Mouse (Mus musculus) stomach, postnatal 0 days (tissue): ENCODE measurements around the gene Clasp2. TPM values are rescaled to one million over a fixed set of nuclear protein-coding genes. Genes with fewer than 3 reads are reported as not detected.
A peak's percentile ranks its signal among the peaks of the same experiment; 100 is the strongest.
"Not testable (repeated sequence)": the region's sequence is repeated elsewhere in the genome, so short reads cannot be mapped to it uniquely, and the experiment has no call there.

Source experiments
- ATAC-seq: fragments of 200-750 bp; cut with Nextera tagmentation; 2 replicates; pipeline ENCODE4 v1.8.0; 2017; ENCODE audit not compliant: low FRiP score, low TSS enrichment
- DNase-seq: peaks from one replicate; pipeline ENCODE4 v3.0.0-alpha.2; 2016; ENCODE audit warnings: low spot score
- H3K27ac ChIP-seq: fragments of 300-500 bp; sonication (generic); replicated peaks from 2 replicates; pipeline ENCODE4 v1.5.1; 2014; ENCODE audit warnings: mild to moderate bottlenecking, control low read depth
- H3K27me3 ChIP-seq: fragments of 300-500 bp; sonication (generic); 2 replicates; pipeline ENCODE4 v1.6.1; 2014; ENCODE audit warnings: low read length; ENCODE audit not compliant: control insufficient read depth, insufficient read depth
- H3K36me3 ChIP-seq: fragments of 300-500 bp; sonication (generic); 2 replicates; pipeline ENCODE4 v1.6.1; 2014; ENCODE audit warnings: low read length, mixed read lengths; ENCODE audit not compliant: control insufficient read depth, insufficient read depth
- H3K4me1 ChIP-seq: fragments of 300-500 bp; sonication (generic); replicated peaks from 2 replicates; pipeline ENCODE4 v1.6.1; 2014; ENCODE audit warnings: antibody characterized with exemption; ENCODE audit not compliant: control insufficient read depth, insufficient read depth
- H3K4me2 ChIP-seq: fragments of 300-500 bp; sonication (generic); replicated peaks from 2 replicates; pipeline ENCODE4 v1.6.1; 2014; ENCODE audit warnings: low read depth, mild to moderate bottlenecking, control low read depth, moderate library complexity
- H3K4me3 ChIP-seq: fragments of 300-500 bp; sonication (generic); 2 replicates; pipeline ENCODE4 v1.5.1; 2014; ENCODE audit warnings: low read depth, low read length, control low read depth
- H3K9ac ChIP-seq: fragments of 300-500 bp; sonication (generic); 2 replicates; pipeline ENCODE4 v1.6.1; 2014; ENCODE audit warnings: mild to moderate bottlenecking, low read length, control low read depth, mixed read lengths
- H3K9me3 ChIP-seq: fragments of 300-500 bp; sonication (generic); 2 replicates; pipeline ENCODE4 v1.6.1; 2016; ENCODE audit warnings: low read length; ENCODE audit not compliant: control insufficient read depth
- CTCF ChIP-seq: IDR thresholded peaks from 2 replicates; pipeline ENCODE4 v1.5.1; 2016; ENCODE audit warnings: antibody characterized with exemption, low read depth, mild to moderate bottlenecking, moderate library complexity
- EP300 ChIP-seq: optimal IDR thresholded peaks from 2 replicates; pipeline ENCODE3; 2016; ENCODE audit warnings: antibody characterized with exemption
- WGBS: fragments of 180-500 bp; shearing (Covaris S2); extraction: QIAGEN DNeasy Blood & Tissue Kit; methylation state at CpG from one replicate; pipeline ENCODE4 v1.1.7; 2014; 5-methylcytosine and 5-hydroxymethylcytosine counted together
- polyA plus RNA-seq: library from polyadenylated mRNA; unstranded; fragments of >200 nt; fragmentation: Nextera tagmentation; extraction: Ambion mirVana; gene quantifications from 2 replicates; pipeline ENCODE4 v1.2.1, GENCODE M21; 2015

Gene Clasp2
- polyA plus RNA-seq, 1 experiment from 2014 or later: 8.6 TPM

GRCm38 (mm10) chr9:113708361-113709280, 32.7 kb upstream of the Clasp2 start:
- H3K4me3 ChIP-seq: peak overlapping the region; percentile 99
- H3K4me2 ChIP-seq: peak overlapping the region; percentile 65
- ATAC-seq (no peak), DNase-seq (no peak)
- H3K9ac ChIP-seq: peak overlapping the region; percentile 99
- H3K9me3 ChIP-seq: no peaks in the 10 kb centered on the region
- TF ChIP-seq CTCF (no peak), EP300 (no peak)
- peaks cover 3% of the 10 kb centered on the region; the same call in 1 of the 2 replicates for H3K4me1 ChIP-seq
- peak overlapping the region; percentile 99 for H3K27ac ChIP-seq
- 53% methylated on average over 19 of the region's 19 CpGs for WGBS
- H3K27me3 ChIP-seq: no peaks in the 10 kb centered on the region
- H3K36me3 ChIP-seq: no peaks in the 10 kb centered on the region

DNA sequence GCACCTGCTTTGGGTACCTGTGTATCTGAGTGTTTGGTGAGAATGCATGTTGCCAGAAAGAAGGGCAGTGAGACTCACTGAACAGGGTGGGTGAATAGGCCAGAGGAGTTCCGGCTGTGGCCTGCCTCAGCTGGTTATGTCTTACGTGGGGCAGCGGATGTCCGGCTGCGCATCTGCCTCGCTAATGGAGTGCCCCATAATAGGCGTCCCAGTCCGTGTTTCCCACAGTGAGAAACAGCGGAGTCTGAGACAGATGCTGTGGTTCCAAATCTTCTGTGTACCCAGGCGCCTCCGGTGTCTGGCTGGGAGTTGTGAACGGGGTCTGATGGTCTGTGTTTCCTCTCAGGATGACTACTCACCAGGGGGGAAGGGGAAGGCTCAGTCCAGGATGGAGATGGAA, 30.4 kb upstream of the Clasp2 start:
- Histone ChIP-seq H3K4me1 (no peaks in the 10 kb centered on the region), H3K27me3 (no peaks in the 10 kb centered on the region), H3K36me3 (no peaks in the 10 kb centered on the region), H3K4me3 (no peak overlapping the region), H3K4me2 (no peak overlapping the region), H3K27ac (no peak overlapping the region), H3K9me3 (no peaks in the 10 kb centered on the region), H3K9ac (no peak overlapping the region)
- no peak for DNase-seq
- WGBS: 71% methylated on average over 12 of the region's 12 CpGs
- TF ChIP-seq EP300: no peak
- no peak for TF ChIP-seq CTCF
- no peak for ATAC-seq

DNA sequence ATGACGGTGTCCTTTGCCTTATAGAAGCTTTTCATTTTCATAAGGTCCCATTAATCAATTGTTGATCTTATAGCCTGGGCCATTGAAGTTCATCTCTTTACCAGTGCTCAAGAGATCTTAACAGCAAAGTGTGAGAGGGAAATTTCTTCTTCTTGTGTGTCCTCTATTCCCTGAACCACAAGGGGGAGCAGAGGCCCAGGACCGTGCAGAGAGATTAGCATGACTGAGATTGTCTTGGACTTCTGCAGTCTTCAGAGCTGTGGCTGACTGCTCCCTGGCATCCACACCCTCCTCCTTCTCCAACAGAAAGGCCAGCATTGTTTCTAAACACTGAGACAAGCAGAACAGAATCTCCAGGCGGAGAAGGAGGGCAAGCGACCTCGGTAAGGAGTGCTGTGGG, 22.2 kb upstream of the Clasp2 start:
- H3K4me3 ChIP-seq: no peak overlapping the region
- no peaks in the 10 kb centered on the region for H3K4me1 ChIP-seq
- 39% methylated on average over 5 of the region's 5 CpGs for WGBS
- H3K4me2 ChIP-seq: no peak overlapping the region
- TF ChIP-seq CTCF (peak; percentile 85), EP300 (no peak)
- no peaks in the 10 kb centered on the region for H3K27me3 ChIP-seq
- H3K36me3 ChIP-seq: no peaks in the 10 kb centered on the region
- no peak overlapping the region for H3K27ac ChIP-seq
- DNase-seq (peak; percentile 46), ATAC-seq (peak; percentile 69; the same call in 1 of the 2 replicates)
- H3K9ac ChIP-seq: no peak overlapping the region
- H3K9me3 ChIP-seq: no peaks in the 10 kb centered on the region

- WGBS: 74% methylated on average over 15 of the region's 15 CpGs
- H3K9ac ChIP-seq: no peak overlapping the region
- TF ChIP-seq CTCF: no peak
- TF ChIP-seq EP300: no peak
Observed at GRCm38 (mm10) chr9:113724646-113725045, 16.6 kb upstream of the Clasp2 start.

GRCm38 (mm10) chr9:113725609-113726008, 15.7 kb upstream of the Clasp2 start:
- H3K27me3 ChIP-seq, H3K27ac ChIP-seq, H3K4me1 ChIP-seq, H3K36me3 ChIP-seq, ATAC-seq, H3K4me2 ChIP-seq, H3K9me3 ChIP-seq, H3K4me3 ChIP-seq, H3K9ac ChIP-seq, DNase-seq: not testable (repeated sequence)
- 89% methylated on average over 5 of the region's 5 CpGs for WGBS

More at GRCm38 (mm10) chr9:113724646-113725045, 16.6 kb upstream of the Clasp2 start:
- no peaks in the 10 kb centered on the region for H3K4me1 ChIP-seq
- H3K36me3 ChIP-seq: no peaks in the 10 kb centered on the region
- H3K4me3 ChIP-seq: no peak overlapping the region
- DNase-seq (no peak), ATAC-seq (no peak)
- no peaks in the 10 kb centered on the region for H3K9me3 ChIP-seq
- no peak overlapping the region for H3K4me2 ChIP-seq
- no peaks in the 10 kb centered on the region for H3K27me3 ChIP-seq
- no peak overlapping the region for H3K27ac ChIP-seq

- no peak for ATAC-seq
- TF ChIP-seq CTCF (no peak), EP300 (no peak)
- H3K9me3 ChIP-seq: no peaks in the 10 kb centered on the region
- no peak overlapping the region for H3K4me3 ChIP-seq
- H3K9ac ChIP-seq: no peak overlapping the region
- H3K4me2 ChIP-seq: no peak overlapping the region
- no peak for DNase-seq
- H3K27me3 ChIP-seq: no peaks in the 10 kb centered on the region
- WGBS: 49% methylated on average over 3 of the region's 3 CpGs
- H3K27ac ChIP-seq: no peak overlapping the region
- no peaks in the 10 kb centered on the region for H3K4me1 ChIP-seq
- H3K36me3 ChIP-seq: no peaks in the 10 kb centered on the region
Observed at GRCm38 (mm10) chr9:113726131-113726530, 15.1 kb upstream of the Clasp2 start.
